In genomic region chr14:8271281-8271680, GRCm38 (mm10) we compare ENCODE assay signal across 7 mouse cellular contexts. TPM values are rescaled to one million over a fixed set of nuclear protein-coding genes. Genes with fewer than 3 reads are reported as not detected.
DNase-seq lines count a peak whose midpoint lies in the region.
"Had no signal": no experiment of that assay in that cellular context is flagged by ENCODE, and none has a peak within 500 bp of the region (broad histone marks: within the 10 kb centered on the region; RNA-seq: fewer than 3 reads in every experiment).

No protein-coding gene starts in this region.

- peak; percentile 38 to 74 for DNase-seq in adrenal gland, adult (ENCODE audit: inconsistent age in 2 of 2, low spot score in 1 of 2)
- peak; percentile 29 for DNase-seq in adrenal gland, adult 8-10 months
- DNase-seq in adrenal gland, postnatal 25 days: peak; percentile 20
- DNase-seq in heart, adult 11 months: peak; percentile 37
- DNase-seq in neural tube, embryonic 10.5 days (ENCODE audit: extremely low spot score, low spot score): peak; percentile 11

RNA-seq across cellular contexts. Expression of gene Acox2, which starts 12.1 kb away (rescaled TPM):
- under 1 TPM in 3 of 4 experiments, not detected in 1; 0.21 to 0.46 (median 0.26) TPM for total RNA-seq in adrenal gland, adult 8-10 months (2022)
- 0.43 and 1.5 TPM in 2 replicates for total RNA-seq in adrenal gland, postnatal 25 days (2021)
- total RNA-seq: CH12.LX, G1E had no signal

RNA-seq across cellular contexts. Expression of gene Fam107a, which starts 46.5 kb away (rescaled TPM):
- 1 to 10 TPM; 3.7 to 6.7 (median 5.6) TPM for total RNA-seq in adrenal gland, adult 8-10 months (2022)
- total RNA-seq in adrenal gland, postnatal 25 days (2021): 1.6 and 2.9 TPM in 2 replicates
- total RNA-seq: CH12.LX had no signal

RNA-seq across cellular contexts. Expression of gene Kctd6, which starts 57.3 kb away (rescaled TPM):
- total RNA-seq in adrenal gland, adult 8-10 months (2022): 10 to 100 TPM; 15.1 to 22.2 (median 18.1) TPM
- total RNA-seq in adrenal gland, postnatal 25 days (2021): 12.9 and 13.7 TPM in 2 replicates

Comparison
In these comparisons a context has a peak if more than half of its experiments do, and no peak if none do; other contexts are left out.
1. Peak in every context shown above with its lines: DNase-seq.